Mouse (Mus musculus) heart, postnatal 36 days (tissue): ENCODE results near the gene Kdm2b. TPM values are rescaled to one million over a fixed set of nuclear protein-coding genes. Genes with fewer than 3 reads are reported as not detected.

Experiments
- DNase-seq, 2 experiments: peaks; one replicate each; pipeline ENCODE4 v3.0.0; 2021 to 2022
- intact Hi-C: fragments of 180-260 bp; cut with DNase I; formaldehyde crosslinking; loops from one replicate; pipeline ENCODE4 v1.15.1; 2025
- total RNA-seq, 2 experiments: library from RNA; stranded (reverse); gene quantifications; 2 replicates each; pipeline ENCODE4 v1.2.3; 2021

Kdm2b gene
- total RNA-seq, 2 experiments from 2014 or later, result 16.6 to 19.0 TPM

GRCm38 (mm10) chr5:123013599-123014315 is 24.1 kb upstream of the Kdm2b start:
- peak; percentile 70 for DNase-seq
- intact Hi-C loops, result loop anchor here (1.0 to 5.0 kb wide), 5 partner anchors 24 to 134 kb away; partner anchors contain the start of gene Kdm2b

DNA sequence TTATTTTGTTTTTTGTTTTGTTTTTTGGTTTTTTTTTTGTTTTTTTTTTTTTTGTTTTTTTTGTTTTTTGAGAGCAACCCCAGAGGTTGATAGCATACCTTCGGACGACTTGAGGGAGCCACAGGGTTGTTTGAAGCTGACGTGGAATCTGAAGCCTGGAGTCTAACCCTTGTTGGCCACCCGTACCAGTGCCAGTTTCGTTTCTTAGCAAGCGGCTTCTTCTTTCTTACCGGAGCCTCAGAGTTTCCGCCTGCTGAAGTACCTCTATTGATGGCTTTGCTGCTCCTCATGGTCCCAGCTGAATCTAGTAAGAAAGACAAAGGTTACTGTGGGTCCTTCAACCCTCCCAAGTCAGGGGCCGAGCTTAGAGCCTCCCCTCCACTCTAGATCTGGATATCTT is 22.1 kb upstream of the Kdm2b start:
- intact Hi-C loops, result loop anchor here (5.0 kb wide), 1 partner anchor 136 kb away; no protein-coding TSS in a partner anchor
- DNase-seq, result no peak

GRCm38 (mm10) chr5:123010806-123011205 is 21.2 kb upstream of the Kdm2b start:
- DNase-seq, result no peak
- intact Hi-C loops, result loop anchor here (5.0 kb wide), 1 partner anchor 136 kb away; no protein-coding TSS in a partner anchor

DNA sequence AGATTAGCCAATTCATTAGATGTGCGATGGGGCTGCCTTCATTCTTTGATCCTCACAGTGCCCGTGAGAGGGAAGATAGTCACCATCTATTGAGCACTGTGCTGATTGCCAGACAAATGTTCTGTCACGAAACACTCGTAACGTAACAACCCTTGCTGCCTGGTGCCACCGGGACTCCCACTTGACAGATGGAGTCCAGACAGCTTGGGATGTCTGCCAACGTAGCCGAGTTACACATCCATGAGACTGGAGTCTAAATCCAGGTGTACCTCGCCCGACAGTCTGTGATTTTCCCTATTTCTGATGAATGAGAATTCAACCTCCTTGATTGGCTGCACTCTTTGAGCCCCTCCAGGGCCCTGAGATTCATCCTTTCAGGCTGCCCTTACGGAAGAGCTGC is 20.2 kb upstream of the Kdm2b start:
- intact Hi-C loops, result loop anchor here (5.0 kb wide), 1 partner anchor 137 kb away; no protein-coding TSS in a partner anchor
- DNase-seq, result no peak

DNA sequence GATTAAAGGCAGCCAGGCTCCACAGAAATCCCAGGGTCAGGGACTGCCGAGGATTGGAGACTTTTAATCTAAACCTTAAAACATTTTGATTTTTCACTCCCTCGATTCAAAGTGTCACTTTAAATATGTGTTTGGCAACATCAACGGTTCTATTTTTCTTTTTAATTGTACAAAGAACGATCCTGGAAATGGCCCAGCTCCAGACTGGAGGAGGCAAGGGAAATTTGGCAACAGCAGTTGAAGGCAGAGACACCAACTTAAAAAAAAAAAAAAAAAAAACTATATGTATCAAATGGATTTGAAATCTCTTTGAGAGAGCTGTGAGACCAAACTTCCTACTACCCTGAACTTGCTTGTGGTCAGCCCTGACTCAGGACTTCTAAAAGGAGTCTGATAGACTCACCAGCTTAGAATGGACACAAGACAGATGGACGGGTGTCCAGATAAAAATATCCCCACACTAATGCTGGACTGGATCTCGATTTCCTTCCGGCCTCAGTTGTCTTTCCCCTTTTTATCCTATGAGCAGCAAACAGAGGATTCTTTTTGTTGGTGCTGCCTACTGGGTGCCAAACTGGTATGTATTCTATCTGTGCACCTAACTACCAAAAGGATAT is 19.4 kb upstream of the Kdm2b start:
- DNase-seq, result no peak
- intact Hi-C loops, result no loop called here

DNA sequence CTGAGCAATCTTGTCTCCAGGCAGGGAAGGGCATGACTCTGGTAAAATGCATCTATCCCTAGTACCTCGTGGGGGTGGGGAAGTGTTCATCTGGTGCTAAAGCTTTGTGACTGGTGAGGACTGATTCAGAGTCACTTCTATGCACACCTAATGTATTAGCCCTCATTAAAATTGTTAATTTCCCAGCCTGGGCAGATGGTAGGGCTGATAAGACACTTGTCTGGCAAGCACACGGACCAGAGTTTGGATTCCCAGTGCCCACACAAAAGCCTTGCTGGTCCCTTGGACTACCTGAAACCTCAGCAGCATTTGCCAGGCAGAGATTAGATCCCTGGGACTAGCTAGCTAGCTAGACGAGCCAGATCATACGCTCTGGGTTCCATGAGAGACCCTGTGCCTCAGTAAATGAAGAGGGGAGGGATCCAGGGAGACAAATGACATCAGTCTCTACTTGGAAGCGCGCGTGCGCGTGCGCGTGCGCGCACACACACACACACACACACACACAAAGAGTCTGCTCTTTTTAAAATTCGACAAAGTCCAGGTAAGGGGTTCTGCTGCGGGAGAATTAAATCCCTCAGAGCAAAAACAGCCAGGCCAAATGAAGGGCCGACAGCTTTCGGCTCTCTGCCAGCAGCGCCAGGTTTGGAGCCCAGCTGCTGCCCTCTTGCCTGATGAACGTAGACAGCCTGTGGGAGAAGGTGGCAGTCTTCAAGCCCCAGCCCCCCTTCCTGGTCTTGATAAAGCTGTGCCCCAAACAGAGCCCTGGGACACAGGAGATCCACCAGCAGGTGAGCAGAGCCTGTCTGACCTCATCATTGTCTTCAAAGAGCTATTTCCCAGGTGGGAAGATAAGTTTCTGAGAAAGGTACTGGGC is 16.3 kb upstream of the Kdm2b start:
- DNase-seq, result no peak
- intact Hi-C loops, result no loop called here

DNA sequence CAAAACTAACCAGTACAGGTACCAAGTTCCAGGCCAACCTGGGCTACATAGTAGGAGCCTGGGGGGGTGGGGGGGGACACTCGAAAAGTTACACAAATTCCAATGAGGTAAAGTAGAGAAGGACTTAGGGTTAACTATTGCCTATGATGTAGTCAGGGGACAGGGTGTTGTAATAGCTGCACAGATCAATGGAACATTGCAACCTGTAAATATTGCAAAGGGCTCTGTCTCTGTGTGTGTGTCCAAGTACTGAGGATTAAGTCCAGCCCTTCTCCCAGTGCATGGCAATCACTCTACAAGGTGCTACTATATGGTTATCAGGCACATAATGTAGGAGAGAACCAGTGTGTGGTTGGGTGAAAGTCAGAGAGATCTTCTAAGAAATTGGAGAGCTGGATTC is 11.3 kb upstream of the Kdm2b start:
- no peak for DNase-seq

DNA sequence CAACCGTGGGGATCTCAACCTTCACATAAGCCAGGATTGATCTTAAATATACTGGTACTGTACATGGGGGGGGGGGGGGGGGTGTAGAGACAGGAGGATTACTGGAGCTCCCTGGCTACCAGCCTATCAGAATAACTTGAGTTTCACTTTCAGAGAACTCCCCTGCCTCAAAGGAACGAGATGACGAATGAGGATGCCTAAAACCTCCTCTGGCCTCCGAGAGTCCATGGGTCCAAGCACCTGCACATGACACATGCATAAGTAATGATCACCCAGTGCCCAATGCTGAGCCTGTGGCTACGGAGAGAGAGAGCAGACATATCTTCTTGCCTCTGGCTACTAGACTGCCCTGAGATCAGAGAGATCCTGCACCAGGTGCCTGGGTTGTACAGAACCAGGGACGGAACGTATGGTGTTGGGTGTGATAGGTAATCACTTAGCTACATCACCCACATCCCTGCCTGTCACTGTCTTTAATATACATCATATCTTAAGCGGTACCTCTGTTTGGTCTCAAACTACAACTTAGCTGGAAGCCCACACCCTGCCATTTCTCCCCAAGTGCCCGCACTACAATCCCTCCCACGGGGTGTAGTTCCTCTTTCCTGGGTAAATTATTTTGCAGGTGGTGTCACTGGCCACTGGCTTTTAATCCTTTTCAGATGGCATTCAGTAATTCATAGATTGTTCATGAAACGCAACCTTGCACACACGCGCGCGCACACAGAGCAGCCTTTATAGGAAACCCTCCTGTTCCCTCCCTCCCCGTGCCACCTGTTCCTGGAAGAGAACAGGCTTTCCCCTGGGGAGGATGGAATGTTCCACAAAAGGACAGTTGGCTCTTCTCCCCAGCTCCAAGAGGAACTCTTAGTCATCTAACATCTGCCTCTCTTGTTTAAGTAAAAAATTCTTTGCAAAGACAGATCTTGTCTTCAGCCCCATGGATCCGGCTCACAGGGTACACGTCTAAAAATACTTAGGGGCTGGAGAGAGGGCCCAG is 7.9 kb upstream of the Kdm2b start:
- no peak for DNase-seq
- intact Hi-C loops, result no loop called here

More for the DNA sequence above, 11.3 kb upstream of the Kdm2b start:
- intact Hi-C loops, result no loop called here

GRCm38 (mm10) chr5:122994910-122995309 is 5.3 kb upstream of the Kdm2b start:
- intact Hi-C loops, result no loop called here
- DNase-seq, result no peak

DNA sequence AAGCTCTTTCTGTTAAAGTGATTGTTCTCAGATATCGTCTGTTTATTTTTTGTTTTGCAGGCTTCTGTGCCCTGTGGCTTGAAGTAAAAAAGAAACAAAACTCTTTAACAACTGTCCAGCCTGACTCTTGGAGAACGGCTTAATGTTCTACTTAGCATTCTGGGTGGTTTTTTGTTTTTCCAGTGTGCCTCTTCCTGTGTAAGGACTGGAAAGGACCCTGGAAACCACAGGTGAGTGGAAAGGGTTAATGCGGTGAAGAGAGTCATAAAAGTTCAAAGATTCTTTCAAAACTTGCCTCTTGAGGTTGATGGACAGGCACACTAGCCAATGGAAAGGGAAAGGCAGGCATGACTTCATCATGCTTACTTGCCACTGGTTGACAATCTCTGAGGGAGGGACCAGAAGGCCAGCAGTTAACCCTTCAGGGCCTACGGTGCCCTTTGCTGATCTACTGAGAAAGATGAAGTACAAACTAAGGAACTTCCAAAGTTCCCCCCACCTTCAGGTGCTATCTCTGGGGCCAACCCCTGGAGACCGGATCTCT is 4.8 kb upstream of the Kdm2b start:
- peak; percentile 85 to 87 for DNase-seq

DNA sequence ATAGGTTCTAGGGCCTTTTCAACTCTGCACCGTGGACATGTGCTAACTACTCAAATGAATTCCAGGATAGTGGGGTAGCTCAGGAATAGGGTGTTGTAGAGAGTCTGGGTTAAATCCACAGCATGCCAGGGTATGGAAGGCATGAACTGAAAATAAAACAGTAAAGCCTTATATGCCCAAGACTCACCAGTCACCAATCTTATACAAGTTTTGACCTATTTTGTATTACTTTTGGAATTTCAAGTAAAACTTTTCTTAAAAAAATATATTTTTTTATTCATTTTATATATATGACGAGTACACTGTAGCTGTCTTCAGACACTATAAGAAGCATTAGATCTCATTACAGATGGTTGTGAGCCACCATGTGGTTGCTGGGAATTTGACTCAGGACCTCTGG is 4.2 kb upstream of the Kdm2b start:
- no peak for DNase-seq
- intact Hi-C loops, result no loop called here

More for the DNA sequence above, 4.8 kb upstream of the Kdm2b start:
- intact Hi-C loops, result no loop called here

- no peak for DNase-seq
- intact Hi-C loops, result no loop called here
These were observed 1.9 kb upstream of the Kdm2b start for GRCm38 (mm10) chr5:122991350-122992004.

- intact Hi-C loops, result no loop called here
- DNase-seq, result no peak
These were observed 963 bp upstream of the Kdm2b start for GRCm38 (mm10) chr5:122990411-122991160.

GRCm38 (mm10) chr5:122989001-122989525 is 560 bp downstream of the Kdm2b start:
- intact Hi-C loops, result loop anchor here (1.0 kb wide), 1 partner anchor 24 kb away; no protein-coding TSS in a partner anchor
- peak; percentile 75 to 82 for DNase-seq

GRCm38 (mm10) chr5:122988021-122988751 is 1.4 kb downstream of the Kdm2b start:
- peak; percentile 61 to 67 for DNase-seq
- intact Hi-C loops, result no loop called here

GRCm38 (mm10) chr5:122987211-122988020 is 2.2 kb downstream of the Kdm2b start:
- DNase-seq, result peak in 1 of 2 experiments; percentile 29
- intact Hi-C loops, result no loop called here
